Mouse (Mus musculus): ENCODE measurements at regions not wholly inside any gene's neighbourhood (a gene's known extent, or its start where the extent isn't known, plus 50 kb on each side); places are given as distances from the start of the nearest gene placed in this dataset.

- no peak for DNase-seq (ENCODE audit: low spot score)
Measured at GRCm38 (mm10) chr3:115599281-115599680, 115.6 kb downstream of the S1pr1 start.

- DNase-seq (ENCODE audit: low spot score) = peak; percentile 77
Measured at GRCm38 (mm10) chr3:115596523-115596922, 118.3 kb downstream of the S1pr1 start.

- no peak for DNase-seq (ENCODE audit: low spot score)
Measured at GRCm38 (mm10) chr3:115590716-115591115, 124.2 kb downstream of the S1pr1 start.

- no peak for DNase-seq (ENCODE audit: low spot score)
Measured at GRCm38 (mm10) chr3:115588585-115588984, 126.3 kb downstream of the S1pr1 start.

GRCm38 (mm10) chr3:115580131-115580932 is 134.5 kb downstream of the S1pr1 start:
- no peak for DNase-seq (ENCODE audit: low spot score)

GRCm38 (mm10) chr3:115575371-115575770 is 139.5 kb downstream of the S1pr1 start:
- no peak for DNase-seq (ENCODE audit: low spot score)

- DNase-seq (ENCODE audit: low spot score) = no peak
Measured at GRCm38 (mm10) chr3:115562735-115563134, 152.1 kb downstream of the S1pr1 start.

GRCm38 (mm10) chr3:115554809-115555708 is 159.8 kb downstream of the S1pr1 start:
- no peak for DNase-seq (ENCODE audit: low spot score)

- no peak for DNase-seq (ENCODE audit: low spot score)
Measured at GRCm38 (mm10) chr3:115553848-115554515, 160.9 kb downstream of the S1pr1 start.

- DNase-seq (ENCODE audit: low spot score) = peak; percentile 23
Measured at GRCm38 (mm10) chr3:115541789-115542188, 173.1 kb downstream of the S1pr1 start.

- no peak for DNase-seq (ENCODE audit: low spot score)
Measured at GRCm38 (mm10) chr3:115538355-115538754, 176.5 kb downstream of the S1pr1 start.

- no peak for DNase-seq (ENCODE audit: low spot score)
Measured at GRCm38 (mm10) chr3:115532141-115532735, 182.6 kb downstream of the S1pr1 start.

- DNase-seq (ENCODE audit: low spot score) = no peak
Measured at GRCm38 (mm10) chr3:115530441-115530840, 184.4 kb downstream of the S1pr1 start.

- DNase-seq (ENCODE audit: low spot score) = no peak
Measured at GRCm38 (mm10) chr3:115529918-115530317, 185.0 kb downstream of the S1pr1 start.

GRCm38 (mm10) chr3:115523515-115523914 is 191.4 kb downstream of the S1pr1 start:
- DNase-seq (ENCODE audit: low spot score) = no peak

- DNase-seq (ENCODE audit: low spot score) = no peak
Measured at GRCm38 (mm10) chr3:115515645-115516044, 199.2 kb downstream of the S1pr1 start.

- DNase-seq (ENCODE audit: low spot score) = no peak
Measured at GRCm38 (mm10) chr3:115509658-115510057, 205.2 kb downstream of the S1pr1 start.

GRCm38 (mm10) chr3:115497420-115497819 is 217.5 kb downstream of the S1pr1 start:
- DNase-seq (ENCODE audit: low spot score) = no peak

- no peak for DNase-seq (ENCODE audit: low spot score)
Measured at GRCm38 (mm10) chr3:115496110-115496509, 218.8 kb downstream of the S1pr1 start.

- no peak for DNase-seq (ENCODE audit: low spot score)
Measured at GRCm38 (mm10) chr3:115495692-115496091, 219.2 kb downstream of the S1pr1 start.

GRCm38 (mm10) chr3:115468980-115469379 is 245.9 kb downstream of the S1pr1 start:
- DNase-seq (ENCODE audit: low spot score) = no peak

All from thymus, postnatal 0 days (tissue).